Mouse (Mus musculus): ENCODE data around the gene Crybg3.

GRCm38 (mm10) chr16:59604078-59604781, 3.5 kb upstream of the Crybg3 start:
- no peak for TF ChIP-seq CTCF (IDR thresholded peaks at IDR 0.05; ENCODE audit: borderline replicate concordance, insufficient read depth, low read depth, low read length)
- TF ChIP-seq POLR2A (IDR thresholded peaks at IDR 0.05; ENCODE audit: borderline replicate concordance, insufficient read depth, low read length) = no peak

All from cerebellum, adult 2 months (tissue).